Mouse (Mus musculus) gonadal fat pad, adult 2 months (tissue): Measurements from ENCODE around the gene Arhgap25. TPM values are rescaled to one million over a fixed set of nuclear protein-coding genes. Genes with fewer than 3 reads are reported as not detected.

Experiments
- DNase-seq: peaks from one replicate; pipeline ENCODE4 v3.0.0-alpha.2; 2012; ENCODE audit warnings: low read depth
- polyA plus RNA-seq: library from polyadenylated mRNA; depleted of rRNA; stranded (reverse); fragments of >200 nt; gene quantifications from 2 replicates; pipeline ENCODE4 v1.2.3, GENCODE M21; 2012; rRNA removed

Arhgap25 gene
- polyA plus RNA-seq, 1 experiment: 2.0 TPM

- DNase-seq: no peak
These were observed 85.8 kb downstream of the Arhgap25 start for GRCm38 (mm10) chr6:87447217-87447616.

- no peak for DNase-seq
These were observed 87.8 kb downstream of the Arhgap25 start for GRCm38 (mm10) chr6:87445222-87445621.

GRCm38 (mm10) chr6:87443253-87443652 lies 89.8 kb downstream of the Arhgap25 start:
- DNase-seq: no peak

GRCm38 (mm10) chr6:87436745-87437144 lies 96.3 kb downstream of the Arhgap25 start:
- DNase-seq: no peak

- no peak for DNase-seq
These were observed 97.3 kb downstream of the Arhgap25 start for GRCm38 (mm10) chr6:87435791-87436190.

- DNase-seq: no peak
These were observed 104.5 kb downstream of the Arhgap25 start, which contains the start of gene Bmp10 for GRCm38 (mm10) chr6:87428487-87429044. Gene Bmp10, plus strand, starts transcription at chr6:87428994.

GRCm38 (mm10) chr6:87427616-87428015 lies 105.4 kb downstream of the Arhgap25 start:
- DNase-seq: no peak

GRCm38 (mm10) chr6:87426954-87427353 lies 106.1 kb downstream of the Arhgap25 start:
- DNase-seq: no peak

GRCm38 (mm10) chr6:87424037-87424816 lies 108.8 kb downstream of the Arhgap25 start:
- no peak for DNase-seq

- no peak for DNase-seq
These were observed 110.8 kb downstream of the Arhgap25 start for GRCm38 (mm10) chr6:87422304-87422703.

GRCm38 (mm10) chr6:87412011-87412410 lies 121.0 kb downstream of the Arhgap25 start:
- DNase-seq: no peak

Other genes with a start within 250 kb of the Arhgap25 start
- 6.4 and 8.0 TPM in 2 replicates for gene Antxr1, start 197.4 kb downstream of the Arhgap25 start, polyA plus RNA-seq
- 0.32 TPM in 1 of 2 replicates, not detected in the other for gene Gkn1, start 182.3 kb downstream of the Arhgap25 start, polyA plus RNA-seq
- gene Gkn2, start 159.9 kb downstream of the Arhgap25 start, polyA plus RNA-seq: 0.24 TPM in 1 of 2 replicates, not detected in the other
- gene Gkn3, start 144.3 kb downstream of the Arhgap25 start, polyA plus RNA-seq: 2.4 and 5.8 TPM in 2 replicates
- gene Bmp10, start 104.3 kb downstream of the Arhgap25 start, polyA plus RNA-seq: not detected in 2 replicates
- 7.4 and 10.6 TPM in 2 replicates for gene Prokr1, start 57.5 kb upstream of the Arhgap25 start, polyA plus RNA-seq
- 4.2 and 4.4 TPM in 2 replicates for gene Aplf, start 138.9 kb upstream of the Arhgap25 start, polyA plus RNA-seq
- gene Efcc1, start 197.6 kb upstream of the Arhgap25 start, polyA plus RNA-seq: 2.9 and 6.2 TPM in 2 replicates
- gene Gp9, start 244.8 kb upstream of the Arhgap25 start, polyA plus RNA-seq: 8.7 TPM in 2 replicates